Mouse (Mus musculus) hindbrain, embryonic 13.5 days (tissue): ENCODE measurements around the gene Wfdc11. TPM values are rescaled to one million over a fixed set of nuclear protein-coding genes. Genes with fewer than 3 reads are reported as not detected.
A peak's percentile ranks its signal among the peaks of the same experiment; 100 is the strongest.

Source experiments
- ATAC-seq: fragments of 200-750 bp; cut with Nextera tagmentation; 2 replicates; pipeline ENCODE4 v1.8.0; 2017; ENCODE audit warnings: moderate TSS enrichment; ENCODE audit not compliant: low FRiP score
- H3K27ac ChIP-seq: fragments of 300-500 bp; sonication (generic); 2 replicates; pipeline ENCODE4 v1.5.1; 2015; ENCODE audit warnings: inconsistent platforms, mild to moderate bottlenecking, moderate library complexity
- H3K27me3 ChIP-seq: fragments of 300-500 bp; sonication (generic); 2 replicates; pipeline ENCODE4 v1.6.1; 2015; ENCODE audit warnings: mild to moderate bottlenecking, inconsistent platforms
- H3K36me3 ChIP-seq: fragments of 300-500 bp; sonication (generic); 2 replicates; pipeline ENCODE4 v1.6.1; 2015; ENCODE audit warnings: mild to moderate bottlenecking, inconsistent platforms
- H3K4me1 ChIP-seq: fragments of 300-500 bp; sonication (generic); replicated peaks from 2 replicates; pipeline ENCODE4 v1.6.1; 2015; ENCODE audit warnings: inconsistent platforms
- H3K4me2 ChIP-seq: fragments of 300-500 bp; sonication (generic); 2 replicates; pipeline ENCODE4 v1.6.1; 2015; ENCODE audit warnings: inconsistent platforms, mild to moderate bottlenecking, moderate library complexity
- H3K4me3 ChIP-seq: fragments of 300-500 bp; sonication (generic); 2 replicates; pipeline ENCODE4 v1.5.1; 2015; ENCODE audit warnings: mild to moderate bottlenecking, inconsistent platforms
- H3K9ac ChIP-seq: fragments of 300-500 bp; sonication (generic); 2 replicates; pipeline ENCODE4 v1.6.1; 2015; ENCODE audit warnings: mild to moderate bottlenecking, inconsistent platforms
- H3K9me3 ChIP-seq: fragments of 300-500 bp; sonication (generic); 2 replicates; pipeline ENCODE4 v1.6.1; 2016; ENCODE audit warnings: inconsistent platforms
- WGBS: fragments of 180-500 bp; shearing (Covaris S2); methylation state at CpG from one replicate; pipeline ENCODE4 v1.1.7; 2015; 5-methylcytosine and 5-hydroxymethylcytosine counted together
- polyA plus RNA-seq: library from polyadenylated mRNA; unstranded; fragments of >200 nt; fragmentation: Nextera tagmentation; extraction: Ambion mirVana; gene quantifications from 2 replicates; pipeline ENCODE4 v1.2.1, GENCODE M21; 2015

Wfdc11 gene
- polyA plus RNA-seq, 1 experiment from 2014 or later: not detected

- peak overlapping the region; percentile 51; the same call in 1 of the 2 replicates for H3K9ac ChIP-seq
These were observed 5.2 kb upstream of the Wfdc11 start for GRCm38 (mm10) chr2:164678848-164679625.

GRCm38 (mm10) chr2:164676916-164677685, 3.2 kb upstream of the Wfdc11 start:
- H3K36me3 ChIP-seq: no peaks in the 10 kb centered on the region
- no peak for ATAC-seq
- no peak overlapping the region for H3K4me3 ChIP-seq
- no peaks in the 10 kb centered on the region for H3K27me3 ChIP-seq
- no peak overlapping the region for H3K9ac ChIP-seq
- 89% methylated on average over 16 of the region's 16 CpGs for WGBS
- 0 out of 2 replicates have a peak, but pooled peaks cover 4% of the 10 kb centered on the region for H3K4me1 ChIP-seq
- no peaks in the 10 kb centered on the region for H3K9me3 ChIP-seq
- no peak overlapping the region for H3K27ac ChIP-seq
- no peak overlapping the region for H3K4me2 ChIP-seq

More at GRCm38 (mm10) chr2:164678848-164679625, 5.2 kb upstream of the Wfdc11 start:
- Histone ChIP-seq H3K4me1 (0 out of 2 replicates have a peak, but pooled peaks cover 4% of the 10 kb centered on the region), H3K27me3 (no peaks in the 10 kb centered on the region), H3K4me3 (peak overlapping the region; percentile 32), H3K4me2 (peak overlapping the region; percentile 54), H3K27ac (no peak overlapping the region), H3K9me3 (no peaks in the 10 kb centered on the region), H3K36me3 (no peaks in the 10 kb centered on the region)
- WGBS: 23% methylated on average over 19 of the region's 19 CpGs
- ATAC-seq: peak; percentile 63

GRCm38 (mm10) chr2:164676103-164676502, 2.2 kb upstream of the Wfdc11 start:
- Histone ChIP-seq H3K9me3 (no peaks in the 10 kb centered on the region), H3K27ac (no peak overlapping the region), H3K4me3 (no peak overlapping the region), H3K27me3 (no peaks in the 10 kb centered on the region), H3K4me1 (0 out of 2 replicates have a peak, but pooled peaks cover 4% of the 10 kb centered on the region), H3K4me2 (no peak overlapping the region), H3K36me3 (no peaks in the 10 kb centered on the region), H3K9ac (no peak overlapping the region)
- 76% methylated on average over 7 of the region's 7 CpGs for WGBS
- ATAC-seq: no peak

GRCm38 (mm10) chr2:164670938-164671337, 2.9 kb downstream of the Wfdc11 start:
- no peak overlapping the region for H3K4me2 ChIP-seq
- 29% methylated on average over 1 of the region's 1 CpGs for WGBS
- H3K9me3 ChIP-seq: no peaks in the 10 kb centered on the region
- no peak overlapping the region for H3K4me3 ChIP-seq
- H3K27ac ChIP-seq: no peak overlapping the region
- no peak overlapping the region for H3K9ac ChIP-seq
- H3K36me3 ChIP-seq: no peaks in the 10 kb centered on the region
- no peaks in the 10 kb centered on the region for H3K4me1 ChIP-seq
- no peak for ATAC-seq
- H3K27me3 ChIP-seq: no peaks in the 10 kb centered on the region

DNA sequence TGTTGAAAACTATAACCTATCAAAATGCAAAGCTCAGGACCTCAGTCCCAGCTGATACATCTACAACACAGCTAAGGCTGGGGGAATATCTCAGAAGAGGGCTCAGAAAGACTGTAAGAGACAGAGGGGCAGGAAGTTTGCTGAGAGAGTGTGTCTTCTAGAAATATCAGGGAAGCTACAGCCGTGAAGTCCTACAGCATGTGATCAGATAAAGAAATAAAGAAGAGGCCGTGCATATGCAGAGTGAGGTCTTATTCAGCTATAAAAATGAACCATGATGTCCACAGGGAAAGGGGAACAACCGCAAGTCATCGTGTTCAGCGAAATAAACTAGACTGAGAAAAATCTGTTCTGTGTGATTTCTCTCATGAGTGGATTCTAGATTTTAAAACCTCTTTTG, 3.6 kb downstream of the Wfdc11 start:
- ATAC-seq: no peak
- Histone ChIP-seq H3K4me1 (no peaks in the 10 kb centered on the region), H3K27ac (no peak overlapping the region), H3K9ac (no peak overlapping the region), H3K27me3 (no peaks in the 10 kb centered on the region), H3K4me2 (no peak overlapping the region), H3K9me3 (no peaks in the 10 kb centered on the region), H3K4me3 (no peak overlapping the region), H3K36me3 (no peaks in the 10 kb centered on the region)
- WGBS: 88% methylated on average over 5 of the region's 5 CpGs

DNA sequence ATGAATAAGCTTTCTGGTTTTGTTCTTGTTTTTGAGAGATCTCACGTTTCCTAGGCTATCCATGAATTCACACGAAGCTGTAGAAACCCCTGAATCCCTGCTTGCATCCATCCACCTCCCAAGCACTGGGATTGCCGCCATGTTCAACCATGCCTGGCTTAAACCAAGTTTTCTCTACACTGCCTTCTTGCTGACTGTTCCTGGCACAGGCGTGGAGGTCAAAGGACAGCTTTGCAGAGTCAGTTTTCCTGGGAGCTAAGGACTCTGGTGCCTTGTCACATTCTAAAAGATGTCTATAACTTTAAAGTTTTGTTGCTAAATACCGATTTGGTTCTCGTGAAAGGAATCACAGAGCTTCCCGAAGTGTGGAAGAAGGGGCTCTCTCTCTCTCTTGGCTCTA, 9.0 kb downstream of the Wfdc11 start:
- ATAC-seq: no peak
- Histone ChIP-seq H3K9ac (no peak overlapping the region), H3K27me3 (no peaks in the 10 kb centered on the region), H3K4me2 (no peak overlapping the region), H3K27ac (no peak overlapping the region), H3K4me3 (no peak overlapping the region), H3K36me3 (no peaks in the 10 kb centered on the region), H3K9me3 (no peaks in the 10 kb centered on the region), H3K4me1 (no peaks in the 10 kb centered on the region)
- WGBS: 88% methylated on average over 7 of the region's 7 CpGs

DNA sequence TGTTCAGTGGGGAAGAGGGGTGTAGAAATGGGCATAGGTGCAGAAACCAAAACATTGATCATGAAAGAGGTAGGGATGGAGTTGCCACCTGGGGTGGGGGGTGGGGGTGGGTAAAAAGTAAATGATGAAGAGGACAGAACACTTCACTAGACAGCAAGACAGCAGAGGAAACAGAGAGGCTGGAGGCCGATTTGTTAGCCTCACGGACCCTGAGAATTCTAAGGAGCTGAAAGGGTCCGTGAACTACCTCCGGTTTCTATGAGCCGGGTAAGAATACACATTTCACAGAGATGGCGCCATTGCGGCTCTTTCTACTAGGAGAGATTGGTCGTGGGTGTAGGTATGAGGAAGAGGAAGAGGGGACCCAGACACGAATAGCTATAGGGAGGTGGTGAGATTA, 17.4 kb downstream of the Wfdc11 start, which contains the start of gene Wfdc9:
Gene Wfdc9, minus strand, starts transcription at position 101 of the 400 bp plus-strand sequence.
- Histone ChIP-seq H3K9me3 (no peaks in the 10 kb centered on the region), H3K27ac (no peak within 1 kb of the TSS), H3K4me3 (no peak within 1 kb of the TSS), H3K4me2 (no peak within 1 kb of the TSS), H3K9ac (no peak within 1 kb of the TSS), H3K27me3 (no peaks in the 10 kb centered on the region), H3K36me3 (no peaks in the 10 kb centered on the region), H3K4me1 (no peaks in the 10 kb centered on the region)
- no peak for ATAC-seq
- WGBS: 81% methylated on average over 9 of the region's 9 CpGs

DNA sequence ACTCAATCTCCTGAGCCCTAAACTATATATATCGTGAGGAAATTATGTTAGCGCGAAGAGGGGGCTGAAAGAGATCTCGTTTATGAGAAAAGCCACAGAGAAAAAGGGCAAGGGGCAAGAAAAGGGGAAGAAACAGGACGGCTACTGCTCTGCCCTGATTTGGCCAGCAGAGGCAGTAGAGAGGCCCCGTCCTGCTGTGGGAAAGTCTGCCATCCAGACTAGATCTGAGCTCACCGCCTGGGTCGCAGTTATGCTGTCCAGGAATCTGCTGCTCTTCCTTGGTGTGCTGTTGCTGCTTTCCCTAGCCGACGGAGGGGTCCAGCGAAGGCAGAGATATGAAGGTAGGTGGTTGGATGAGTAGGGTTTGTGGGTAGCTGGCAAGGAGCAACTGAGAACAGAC, 18.0 kb downstream of the Wfdc11 start, which contains the start of gene Wfdc10:
Gene Wfdc10, plus strand, starts transcription at position 189 of the 400 bp plus-strand sequence.
- no peaks in the 10 kb centered on the region for H3K4me1 ChIP-seq
- no peak within 1 kb of the TSS for H3K4me3 ChIP-seq
- no peak for ATAC-seq
- H3K4me2 ChIP-seq: no peak within 1 kb of the TSS
- H3K27ac ChIP-seq: no peak within 1 kb of the TSS
- no peaks in the 10 kb centered on the region for H3K27me3 ChIP-seq
- 27% methylated on average over 11 of the region's 11 CpGs for WGBS
- H3K9ac ChIP-seq: no peak within 1 kb of the TSS
- no peaks in the 10 kb centered on the region for H3K9me3 ChIP-seq
- no peaks in the 10 kb centered on the region for H3K36me3 ChIP-seq

DNA sequence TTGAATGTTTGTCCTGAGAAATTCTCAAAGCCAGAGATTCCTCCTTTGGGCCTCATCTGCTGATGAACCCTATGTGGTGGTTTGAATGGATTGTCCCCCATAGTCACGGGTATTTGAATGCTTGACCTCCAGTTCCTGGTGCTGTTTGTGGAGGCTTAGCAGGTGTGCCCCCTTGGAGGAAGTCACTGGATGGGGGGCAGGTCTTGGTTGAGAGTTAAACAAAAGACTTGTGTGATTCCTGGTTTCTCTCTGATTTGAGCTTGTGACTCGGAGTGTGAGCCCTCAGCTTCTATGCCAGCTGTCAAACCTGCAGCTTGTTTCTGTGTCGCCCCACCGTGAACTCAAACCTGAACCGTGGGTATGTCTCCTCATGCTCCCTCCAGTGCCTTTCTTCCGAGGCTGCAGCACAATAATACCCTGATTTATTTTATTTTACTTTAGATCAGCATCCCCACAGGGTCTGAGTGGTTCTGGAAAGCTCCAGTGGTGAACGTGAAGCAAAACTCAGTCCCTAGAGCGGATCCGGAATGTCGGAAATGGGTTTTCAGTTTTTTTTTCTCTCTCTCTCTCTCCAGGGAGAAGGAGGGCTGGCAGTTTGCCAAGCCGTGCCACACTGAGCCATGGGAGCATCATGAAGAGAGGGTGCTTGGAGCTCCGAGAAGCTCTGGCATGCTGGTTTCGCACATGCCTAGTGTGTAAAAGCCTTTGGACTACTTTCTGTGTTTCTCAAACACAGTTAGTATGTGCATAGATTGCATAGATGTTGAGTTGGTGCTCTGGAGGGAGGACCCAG, 31.8 kb downstream of the Wfdc11 start:
- no peaks in the 10 kb centered on the region for H3K36me3 ChIP-seq
- WGBS: 78% methylated on average over 13 of the region's 13 CpGs

DNA sequence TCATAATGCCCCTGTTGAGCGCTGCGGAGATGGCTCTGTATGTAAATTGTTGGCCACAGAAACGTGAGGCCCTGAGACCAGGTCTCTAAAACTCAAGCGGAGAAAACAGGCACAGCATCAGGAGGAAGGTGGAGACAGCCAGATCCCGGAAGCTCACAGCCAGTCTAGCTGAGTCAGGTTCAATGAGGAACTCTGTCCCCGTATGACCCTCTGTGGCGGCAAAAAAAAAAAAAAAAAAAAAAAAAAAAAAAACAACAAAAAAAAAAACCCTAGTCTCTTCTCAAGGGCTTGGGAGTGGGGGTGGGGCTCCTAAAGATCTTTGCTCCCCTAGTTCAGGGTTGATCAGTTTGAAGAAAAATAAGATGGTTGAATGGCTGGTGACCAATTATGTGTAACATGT, 32.8 kb downstream of the Wfdc11 start:
- H3K36me3 ChIP-seq: no peaks in the 10 kb centered on the region
- ATAC-seq: no peak
- H3K27ac ChIP-seq: no peak overlapping the region
- H3K4me3 ChIP-seq: no peak overlapping the region
- H3K9me3 ChIP-seq: no peaks in the 10 kb centered on the region
- no peak overlapping the region for H3K4me2 ChIP-seq
- H3K4me1 ChIP-seq: no peaks in the 10 kb centered on the region
- H3K27me3 ChIP-seq: no peaks in the 10 kb centered on the region
- no peak overlapping the region for H3K9ac ChIP-seq
- 68% methylated on average over 7 of the region's 7 CpGs for WGBS

More for the DNA sequence above, 31.8 kb downstream of the Wfdc11 start:
- Histone ChIP-seq H3K4me3 (no peak overlapping the region), H3K9ac (no peak overlapping the region), H3K27me3 (no peaks in the 10 kb centered on the region), H3K27ac (no peak overlapping the region), H3K4me2 (no peak overlapping the region), H3K4me1 (no peaks in the 10 kb centered on the region), H3K9me3 (no peaks in the 10 kb centered on the region)
- no peak for ATAC-seq

DNA sequence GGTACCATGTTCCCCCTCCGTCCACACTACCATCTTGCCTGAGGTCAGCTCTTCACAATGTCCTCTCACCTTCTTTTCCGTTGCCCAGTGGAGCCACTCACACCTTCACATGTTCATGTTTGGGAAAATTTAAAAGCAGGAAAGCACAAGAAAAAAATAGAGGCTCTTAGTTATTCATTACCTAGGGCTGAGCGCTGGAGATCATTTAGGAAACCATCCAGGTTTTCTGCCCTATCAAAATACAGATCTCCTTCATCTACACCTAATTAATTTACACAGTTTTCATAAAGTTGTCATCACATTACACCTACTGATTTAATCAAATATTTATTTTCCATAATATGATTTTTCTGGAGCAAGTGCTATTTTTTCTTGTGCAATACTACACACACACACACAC, 35.2 kb downstream of the Wfdc11 start, which contains the start of gene Wfdc16:
Gene Wfdc16, minus strand, starts transcription at position 101 of the 400 bp plus-strand sequence.
- H3K27ac ChIP-seq: no peak within 1 kb of the TSS
- no peak within 1 kb of the TSS for H3K4me3 ChIP-seq
- H3K4me2 ChIP-seq: no peak within 1 kb of the TSS
- no peaks in the 10 kb centered on the region for H3K27me3 ChIP-seq
- H3K4me1 ChIP-seq: no peaks in the 10 kb centered on the region
- WGBS: 98% methylated on average over 3 of the region's 3 CpGs
- no peaks in the 10 kb centered on the region for H3K36me3 ChIP-seq
- no peak for ATAC-seq
- no peaks in the 10 kb centered on the region for H3K9me3 ChIP-seq
- no peak within 1 kb of the TSS for H3K9ac ChIP-seq

DNA sequence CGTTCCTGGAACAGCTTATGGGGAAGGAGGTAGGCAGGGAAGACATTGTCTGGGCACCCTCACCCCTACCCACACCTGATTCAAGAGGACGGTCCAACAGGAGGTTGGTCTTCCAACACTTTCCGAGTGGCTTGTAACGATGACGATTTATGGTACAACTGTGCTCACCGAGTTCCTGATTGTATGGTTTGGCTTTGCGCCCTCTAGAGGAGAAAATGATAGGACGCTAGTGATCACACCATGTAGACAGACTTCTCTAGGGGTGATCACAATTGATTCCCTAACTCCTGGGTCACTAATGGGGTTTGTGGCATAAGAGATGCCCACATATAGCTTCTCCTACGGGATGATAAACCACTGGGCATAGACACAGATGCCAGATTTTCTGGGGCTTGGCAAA, 38.6 kb downstream of the Wfdc11 start:
- H3K9ac ChIP-seq: no peak overlapping the region
- no peaks in the 10 kb centered on the region for H3K4me1 ChIP-seq
- no peaks in the 10 kb centered on the region for H3K36me3 ChIP-seq
- H3K27ac ChIP-seq: no peak overlapping the region
- no peak for ATAC-seq
- H3K4me2 ChIP-seq: no peak overlapping the region
- no peak overlapping the region for H3K4me3 ChIP-seq
- whole genome bisulfite sequencing: 74% methylated on average over 9 of the region's 9 CpGs
- H3K27me3 ChIP-seq: no peaks in the 10 kb centered on the region
- H3K9me3 ChIP-seq: no peaks in the 10 kb centered on the region
